Mouse (Mus musculus): ENCODE results near the gene Etaa1. TPM values are rescaled to one million over a fixed set of nuclear protein-coding genes. Genes with fewer than 3 reads are reported as not detected.
"Not testable (repeated sequence)": the region's sequence is repeated elsewhere in the genome, so short reads cannot be mapped to it uniquely, and the experiment has no call there.

Etaa1 gene
- total RNA-seq (2021): 1 to 10 TPM; 7.3 TPM
- long read RNA-seq, experiment 1, full-length matches to known transcripts: 6 of 6 reads
- long read RNA-seq, experiment 1, partial matches to known transcripts: 0 of 6 reads
- long read RNA-seq, experiment 1, other reads (novel, unspliced or antisense): 0 of 6 reads
- long read RNA-seq, experiment 2, full-length matches to known transcripts: 6 of 6 reads
- long read RNA-seq, experiment 2, partial matches to known transcripts: 0 of 6 reads
- long read RNA-seq, experiment 2, other reads (novel, unspliced or antisense): 0 of 6 reads

DNA sequence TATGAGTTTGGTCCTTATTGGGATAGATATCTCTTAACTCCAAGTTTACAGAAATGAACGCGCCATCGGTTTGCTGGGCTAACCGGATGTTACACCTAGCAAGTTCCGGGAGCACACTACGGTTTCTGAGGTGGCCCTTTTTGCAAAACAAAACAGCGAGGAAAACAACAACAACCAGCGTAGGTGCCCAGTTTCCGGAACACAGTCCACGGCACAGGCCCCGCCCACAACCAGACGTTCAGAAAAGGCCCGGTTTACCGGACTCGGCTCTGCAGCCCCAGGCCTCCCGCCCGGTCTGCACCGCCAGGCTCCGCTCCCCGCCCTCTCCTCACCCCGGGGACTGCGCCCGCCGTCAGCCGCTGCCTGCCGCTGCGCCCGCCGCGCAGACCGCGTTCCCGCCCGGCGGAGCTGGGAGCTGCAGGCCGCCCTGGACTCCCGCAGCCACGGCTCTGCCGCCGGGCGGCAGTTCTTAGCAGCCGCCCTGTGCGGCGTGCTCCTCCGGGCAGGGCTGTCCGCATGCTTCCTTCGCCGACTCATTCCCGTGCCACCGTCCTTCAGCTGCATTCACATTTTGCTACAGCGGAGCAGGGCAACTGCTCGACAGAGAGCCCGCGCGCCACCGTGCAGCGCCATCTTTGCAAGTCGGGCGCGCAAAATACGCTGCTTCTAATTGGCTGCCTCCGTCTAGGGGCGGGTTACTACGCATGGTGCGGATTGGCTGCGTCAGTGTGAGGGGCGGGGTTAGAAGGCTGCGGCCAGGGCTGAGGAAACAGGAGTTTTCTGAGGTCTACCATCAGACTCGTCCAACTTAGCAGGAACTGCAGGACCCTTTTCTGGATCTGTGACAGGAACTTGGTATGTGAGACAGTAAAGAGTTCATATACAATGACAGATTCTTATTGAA lies at the start of gene Etaa1:
Gene Etaa1, minus strand, starts transcription at position 645 of the 904 bp plus-strand sequence.
- peak; percentile 93 to 94 for DNase-seq (ENCODE audit: low spot score in 2 of 2)
- TF ChIP-seq CTCF (conservative IDR thresholded peaks at IDR 0.05): peak; percentile 31
- peak within 1 kb of the TSS; percentile 90 for H3K27ac ChIP-seq
- H3K4me3 ChIP-seq: peak within 1 kb of the TSS; percentile 69

DNA sequence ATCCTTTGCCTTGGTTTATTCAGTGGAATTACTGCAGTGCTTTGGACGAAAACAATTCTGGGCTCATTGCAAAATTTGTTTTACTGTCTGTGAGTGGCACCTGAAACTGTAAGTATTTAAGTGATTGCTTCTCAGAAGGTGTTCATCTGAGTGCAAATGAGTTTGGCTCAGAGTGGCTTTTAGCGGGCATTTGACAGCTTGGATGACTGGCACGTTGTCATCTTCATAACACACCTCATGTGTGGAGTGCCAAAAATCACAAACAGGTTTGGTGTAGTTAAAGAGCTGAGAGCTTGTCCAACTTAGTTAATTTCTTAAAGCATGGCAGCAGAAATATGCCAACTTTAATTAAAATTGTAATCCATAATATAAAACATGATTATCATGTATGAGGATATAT lies 40.5 kb upstream of the Etaa1 start:
- no peak overlapping the region for H3K27ac ChIP-seq
- no peak overlapping the region for H3K4me3 ChIP-seq
- TF ChIP-seq CTCF (conservative IDR thresholded peaks at IDR 0.05): no peak
- DNase-seq (ENCODE audit: low spot score in 2 of 2): no peak

DNA sequence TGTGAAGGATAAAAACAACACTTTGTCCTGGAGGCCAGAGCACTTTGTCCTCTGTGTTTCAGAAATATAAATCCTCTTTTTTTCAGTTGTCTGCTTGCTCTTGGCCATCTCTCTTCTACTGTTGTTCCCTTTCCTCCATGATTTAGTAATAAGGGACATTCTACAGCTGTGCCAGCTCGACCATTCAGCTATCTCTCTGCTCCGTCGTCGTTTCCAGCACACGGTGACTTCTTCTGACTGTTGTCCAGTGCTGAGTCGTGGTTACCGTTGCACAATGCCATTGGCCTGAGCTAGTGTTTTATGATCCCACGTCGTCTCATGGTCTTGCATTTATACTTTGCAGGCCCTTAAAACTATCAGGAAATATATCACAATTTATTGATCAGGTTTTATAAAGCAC lies 38.6 kb upstream of the Etaa1 start:
- no peak for TF ChIP-seq CTCF (conservative IDR thresholded peaks at IDR 0.05)
- no peak for DNase-seq (ENCODE audit: low spot score in 2 of 2)
- Histone ChIP-seq H3K4me3 (no peak overlapping the region), H3K27ac (no peak overlapping the region)

DNA sequence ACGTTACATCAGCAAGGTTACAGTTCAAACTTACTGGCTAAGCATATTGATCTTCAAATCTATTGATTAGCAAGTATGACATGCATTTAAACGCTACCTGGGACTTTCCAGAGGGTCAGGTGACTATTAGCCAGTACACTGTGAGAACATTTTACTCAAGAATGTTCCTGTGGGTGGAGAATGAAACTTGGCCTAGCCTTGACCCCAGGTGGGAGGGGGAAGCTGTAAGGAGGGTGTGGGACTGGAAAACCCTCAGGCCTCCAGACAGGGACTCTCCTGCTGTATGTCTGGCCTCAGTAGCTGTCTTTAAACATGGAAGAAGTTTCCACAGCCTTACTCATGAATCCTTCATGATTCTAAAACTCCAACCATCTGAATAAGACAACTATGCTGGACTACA lies 29.7 kb upstream of the Etaa1 start:
- no peak for DNase-seq (ENCODE audit: low spot score in 2 of 2)
- H3K4me3 ChIP-seq: no peak overlapping the region
- H3K27ac ChIP-seq: no peak overlapping the region
- no peak for TF ChIP-seq CTCF (conservative IDR thresholded peaks at IDR 0.05)

DNA sequence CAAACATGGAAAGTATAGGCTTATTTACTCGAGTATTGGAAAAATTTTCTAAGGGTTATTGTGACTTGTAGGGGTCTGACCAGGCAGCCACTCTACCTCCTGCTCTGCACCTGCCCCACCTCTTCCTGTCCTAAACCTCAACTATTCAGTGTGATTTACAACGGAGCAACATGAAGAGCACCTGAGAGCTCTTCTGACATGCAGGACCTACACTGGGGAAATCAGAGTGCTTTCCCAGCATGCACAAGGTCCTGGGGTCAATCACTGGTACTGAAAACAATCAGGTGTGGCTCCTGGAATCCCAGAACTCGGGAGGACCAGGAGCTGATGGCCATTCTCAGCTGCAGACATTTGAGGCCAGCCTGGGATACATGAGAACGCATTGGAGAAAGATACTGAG lies 27.6 kb upstream of the Etaa1 start:
- DNase-seq (ENCODE audit: low spot score in 2 of 2): no peak
- no peak overlapping the region for H3K27ac ChIP-seq
- H3K4me3 ChIP-seq: no peak overlapping the region
- TF ChIP-seq CTCF (conservative IDR thresholded peaks at IDR 0.05): no peak

DNA sequence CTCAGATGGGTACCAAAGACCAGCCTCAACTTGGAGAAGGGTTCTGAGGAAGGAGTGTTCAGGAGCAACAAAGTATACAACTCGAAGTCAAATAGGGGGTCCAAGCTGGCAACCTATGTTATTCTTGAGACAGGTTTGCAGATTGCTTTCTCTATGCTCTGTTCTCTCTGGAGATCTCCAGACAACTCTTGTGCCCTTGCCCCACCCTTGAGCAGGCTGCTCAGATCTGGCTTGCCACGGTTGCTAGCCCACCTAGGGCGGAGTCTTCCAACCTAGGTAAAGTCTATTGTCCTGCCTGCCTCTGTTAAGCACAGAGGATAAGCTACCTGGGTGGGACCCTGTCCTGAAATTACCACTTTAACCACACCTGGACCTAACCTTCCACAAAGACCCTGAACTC lies 21.9 kb upstream of the Etaa1 start:
- no peak for TF ChIP-seq CTCF (conservative IDR thresholded peaks at IDR 0.05)
- Histone ChIP-seq H3K4me3 (no peak overlapping the region), H3K27ac (no peak overlapping the region)
- no peak for DNase-seq (ENCODE audit: low spot score in 2 of 2)

DNA sequence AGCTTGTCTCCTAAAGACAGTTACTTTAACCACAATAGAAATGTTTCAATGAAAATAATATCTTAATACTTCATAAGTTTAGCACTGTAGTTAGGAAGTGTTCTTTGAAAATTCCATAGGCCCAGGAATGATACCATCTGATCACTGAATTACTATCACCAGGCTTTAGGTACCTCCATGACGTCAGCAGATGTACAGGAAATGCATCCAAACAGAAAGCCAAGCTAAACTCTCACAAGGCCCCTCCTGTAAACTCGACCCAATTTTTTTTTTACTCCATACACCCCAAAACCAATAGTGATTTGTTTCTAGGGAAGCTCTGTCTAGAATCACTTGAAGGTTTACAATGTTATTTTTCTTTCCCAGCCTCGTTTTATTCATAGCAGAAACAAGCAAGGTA lies 884 bp downstream of the Etaa1 start:
- no peak for DNase-seq (ENCODE audit: low spot score in 2 of 2)
- TF ChIP-seq CTCF (conservative IDR thresholded peaks at IDR 0.05): no peak
- Histone ChIP-seq H3K4me3 (peak overlapping the region; percentile 69), H3K27ac (peak overlapping the region; percentile 90)

DNA sequence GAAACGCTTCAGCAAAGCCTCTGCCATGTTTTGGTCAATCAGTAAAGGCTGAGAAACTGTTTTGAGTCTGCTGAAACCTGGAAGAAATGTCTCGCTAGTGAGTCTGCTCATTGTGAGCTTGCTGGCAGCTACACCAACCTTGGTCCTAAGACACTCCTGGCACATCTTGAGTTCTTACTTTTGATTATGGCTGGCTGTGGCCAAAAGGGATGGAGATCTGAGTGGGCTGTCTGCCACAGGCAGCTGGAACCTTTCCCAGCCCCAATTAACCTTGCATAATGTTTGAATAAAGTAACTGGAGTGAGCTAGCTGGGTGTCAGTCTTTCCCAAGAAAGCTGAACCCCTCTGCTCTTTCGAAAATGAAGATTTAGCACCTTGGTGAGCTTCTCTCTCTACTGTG lies 2.3 kb downstream of the Etaa1 start:
- peak overlapping the region; percentile 54 for H3K27ac ChIP-seq
- no peak overlapping the region for H3K4me3 ChIP-seq
- TF ChIP-seq CTCF (conservative IDR thresholded peaks at IDR 0.05): no peak
- DNase-seq (ENCODE audit: low spot score in 2 of 2): peak; percentile 54 to 62

DNA sequence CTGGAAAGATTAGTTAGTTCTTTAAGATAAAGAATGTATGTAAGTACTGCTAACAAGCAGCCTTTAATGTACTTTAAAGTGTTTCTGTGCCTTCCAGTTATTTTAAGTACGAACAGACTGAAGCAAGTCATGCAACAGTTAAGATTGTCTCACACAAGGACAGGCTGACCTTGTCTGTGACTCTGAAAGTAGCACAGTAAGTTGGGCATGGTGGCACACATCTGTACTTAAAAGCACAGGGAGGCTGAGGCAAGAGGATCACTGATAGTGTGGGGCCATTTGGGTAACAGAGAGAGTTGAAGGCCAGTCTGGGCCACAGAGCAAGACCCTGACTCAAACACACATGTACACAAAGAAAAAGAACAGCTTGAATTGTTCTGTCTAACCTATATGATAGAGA lies 14.5 kb downstream of the Etaa1 start:
- Histone ChIP-seq H3K4me3 (no peak overlapping the region), H3K27ac (no peak overlapping the region)
- DNase-seq (ENCODE audit: low spot score in 2 of 2): no peak
- TF ChIP-seq CTCF (conservative IDR thresholded peaks at IDR 0.05): no peak

DNA sequence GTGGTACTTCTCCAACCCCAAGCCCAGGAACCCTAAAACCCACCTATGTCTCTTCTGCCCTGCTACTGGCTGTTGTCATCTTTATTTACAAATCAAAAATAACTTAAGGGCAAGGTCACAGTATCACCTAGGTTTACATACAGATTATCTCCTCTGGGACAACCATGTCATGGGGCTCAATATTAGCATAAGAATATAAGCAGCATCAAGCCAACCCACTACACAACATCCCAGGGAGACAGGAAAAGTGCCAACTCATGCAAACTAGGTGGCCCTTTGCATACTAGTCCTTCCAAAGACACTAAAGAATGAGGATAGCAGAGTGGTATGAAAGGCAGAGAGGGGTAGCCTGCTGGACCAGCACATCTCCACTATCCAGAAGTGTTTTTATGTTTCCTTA lies 15.7 kb downstream of the Etaa1 start:
- Histone ChIP-seq H3K27ac (no peak overlapping the region), H3K4me3 (no peak overlapping the region)
- DNase-seq (ENCODE audit: low spot score in 2 of 2): no peak
- no peak for TF ChIP-seq CTCF (conservative IDR thresholded peaks at IDR 0.05)

DNA sequence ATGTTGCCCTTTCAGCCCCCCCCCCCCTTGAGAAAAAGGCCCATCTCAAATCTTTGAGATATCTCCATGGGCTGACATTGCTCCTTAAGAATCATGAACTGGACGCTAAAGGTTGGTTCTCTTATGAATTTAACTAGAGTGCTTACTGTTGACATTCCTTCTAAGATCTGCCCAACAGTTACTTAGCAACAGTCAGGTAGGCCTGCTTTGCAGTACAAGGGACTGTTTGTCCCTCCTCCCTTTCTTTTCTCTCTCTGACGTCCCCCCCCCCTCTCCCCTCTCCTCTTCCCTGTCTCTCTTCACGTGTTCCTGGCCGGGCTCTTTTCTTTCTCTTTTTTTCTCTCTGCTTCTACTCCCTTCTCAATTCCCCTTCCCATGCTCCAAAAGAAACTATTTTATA lies 35.8 kb downstream of the Etaa1 start:
- no peak for DNase-seq (ENCODE audit: low spot score in 2 of 2)
- no peak for TF ChIP-seq CTCF (conservative IDR thresholded peaks at IDR 0.05)
- Histone ChIP-seq H3K4me3 (no peak overlapping the region), H3K27ac (no peak overlapping the region)

DNA sequence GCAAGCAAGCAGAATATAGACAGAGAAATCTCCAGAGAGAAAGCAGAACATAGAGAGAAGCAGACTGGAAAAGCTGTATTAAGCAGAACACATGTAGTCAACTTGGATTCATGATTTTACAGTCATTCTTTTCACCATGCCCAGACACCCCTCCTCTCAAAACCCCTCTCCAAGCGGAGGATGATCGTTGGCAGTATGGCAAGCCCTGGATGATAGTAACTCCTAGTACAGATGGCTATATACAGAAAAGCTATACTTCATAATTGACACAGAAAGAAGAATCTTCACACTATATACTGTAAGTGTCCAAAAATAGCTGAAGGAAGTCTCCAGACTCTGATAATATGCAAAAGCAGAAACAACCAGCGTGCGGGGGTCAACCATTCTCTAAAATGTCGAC lies 36.6 kb downstream of the Etaa1 start:
- no peak for DNase-seq (ENCODE audit: low spot score in 2 of 2)
- no peak overlapping the region for H3K4me3 ChIP-seq
- TF ChIP-seq CTCF (conservative IDR thresholded peaks at IDR 0.05): no peak
- no peak overlapping the region for H3K27ac ChIP-seq

DNA sequence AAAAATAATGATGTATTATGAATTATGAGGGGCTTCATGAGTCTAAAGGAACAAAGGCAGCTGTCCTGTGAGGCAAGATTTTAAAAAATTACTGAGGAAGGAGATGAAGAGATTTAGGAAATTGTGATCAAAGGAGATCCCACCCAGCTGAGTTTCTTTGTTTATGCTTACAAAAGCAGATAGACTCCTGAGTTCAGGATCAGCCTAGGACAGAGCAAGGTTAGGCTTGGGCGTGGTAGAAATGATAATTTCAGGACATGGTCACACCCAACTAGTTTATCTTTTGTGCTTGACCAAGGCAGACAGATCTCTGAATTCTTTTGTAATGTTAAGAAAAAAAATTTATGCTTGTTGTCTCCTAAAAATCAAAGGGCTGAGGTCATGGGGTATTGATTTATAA lies 37.2 kb downstream of the Etaa1 start:
- TF ChIP-seq CTCF (conservative IDR thresholded peaks at IDR 0.05): no peak
- no peak for DNase-seq (ENCODE audit: low spot score in 2 of 2)
- Histone ChIP-seq H3K27ac (no peak overlapping the region), H3K4me3 (no peak overlapping the region)

DNA sequence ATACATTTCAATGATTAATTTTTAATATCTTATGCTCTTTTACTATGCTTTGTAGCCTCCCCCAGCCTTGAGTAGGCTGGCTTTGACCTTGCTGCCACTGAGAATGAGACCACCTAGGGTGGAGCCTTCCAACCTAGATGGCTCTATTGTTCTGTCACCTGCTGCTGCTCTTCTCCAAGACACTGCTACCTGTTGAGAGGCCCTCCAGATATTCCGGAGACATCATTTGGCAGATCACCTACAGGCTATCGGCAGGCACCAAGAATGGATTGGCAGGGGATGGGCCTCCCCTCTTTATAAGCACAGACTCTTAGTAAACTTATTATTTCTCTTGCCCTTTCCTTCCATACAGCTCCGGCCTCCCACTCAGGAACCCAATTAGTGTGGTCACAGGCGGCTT lies 52.7 kb downstream of the Etaa1 start:
- H3K4me3 ChIP-seq; DNase-seq (ENCODE audit: low spot score in 2 of 2); H3K27ac ChIP-seq: not testable (repeated sequence)
